Mouse (Mus musculus) cerebral cortex, adult 2 months (tissue): Measurements from ENCODE around the gene Tbl2.

Experiments used
- WGBS: fragments of 180-500 bp; shearing (Covaris S2); methylation state at CpG from one replicate; pipeline ENCODE4 v1.1.7; 2018; 5-methylcytosine and 5-hydroxymethylcytosine counted together

Tbl2 gene

DNA sequence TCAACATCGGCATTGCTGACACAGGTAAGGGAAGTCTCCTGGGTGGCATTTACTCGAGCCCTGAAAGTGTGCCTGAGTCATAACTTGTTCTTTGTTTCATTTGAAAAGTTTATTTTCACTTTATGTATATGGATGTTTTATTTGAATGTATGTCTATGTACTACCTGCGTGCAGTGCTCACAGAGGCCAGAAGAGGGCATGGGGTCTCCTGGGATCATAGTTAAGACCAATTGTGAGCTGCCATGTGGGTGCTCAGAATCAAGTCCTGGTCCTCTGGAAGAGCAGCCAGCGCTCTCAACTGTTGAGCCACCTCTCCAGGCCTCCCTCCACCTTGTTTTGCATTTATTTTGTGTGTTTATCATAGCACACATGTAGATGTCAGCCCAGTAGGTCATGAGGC is 7.0 kb downstream of the Tbl2 start:
- 97% methylated on average over 4 of the region's 4 CpGs for WGBS

DNA sequence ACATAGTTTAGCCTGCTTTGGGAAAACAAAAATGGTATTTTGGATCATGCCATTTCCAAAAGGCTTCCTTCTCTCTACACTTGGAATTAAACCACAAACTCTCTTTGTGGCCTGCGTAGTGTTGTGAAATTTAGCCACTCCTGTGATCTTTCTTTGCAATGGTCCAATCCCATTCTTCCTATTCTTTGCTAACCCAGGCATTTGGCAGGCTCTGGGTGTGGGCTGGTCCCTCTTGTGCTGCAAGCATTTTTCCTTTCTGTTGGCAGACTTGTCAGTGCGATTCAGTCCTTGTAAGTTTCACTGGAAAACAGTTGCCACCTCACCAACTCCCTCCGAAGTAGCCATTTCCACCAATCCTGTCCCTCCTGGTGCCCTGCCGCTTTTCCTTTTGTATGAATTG is 11.8 kb downstream of the Tbl2 start:
- WGBS = 48% methylated on average over 4 of the region's 4 CpGs

DNA sequence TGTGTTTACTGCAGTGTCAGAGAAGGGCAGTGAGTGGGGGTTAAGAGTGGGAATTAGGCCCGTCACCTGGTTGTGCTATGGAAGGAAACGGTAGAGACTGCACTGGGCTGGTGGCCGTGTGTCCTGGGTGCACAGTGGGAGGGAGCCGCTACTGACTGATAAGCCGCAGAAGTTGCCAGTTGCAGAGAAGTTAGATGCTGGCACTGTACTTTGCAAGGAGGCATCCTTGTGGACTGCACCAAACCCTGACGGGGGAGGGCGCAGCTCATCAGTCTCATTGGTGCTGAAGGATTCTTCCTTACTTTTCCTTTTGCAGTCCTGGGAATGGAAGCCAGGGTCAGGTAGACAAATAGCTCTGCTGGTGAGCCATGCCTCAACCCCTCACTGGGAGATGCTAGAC is 12.2 kb downstream of the Tbl2 start:
- WGBS = 66% methylated on average over 7 of the region's 7 CpGs

DNA sequence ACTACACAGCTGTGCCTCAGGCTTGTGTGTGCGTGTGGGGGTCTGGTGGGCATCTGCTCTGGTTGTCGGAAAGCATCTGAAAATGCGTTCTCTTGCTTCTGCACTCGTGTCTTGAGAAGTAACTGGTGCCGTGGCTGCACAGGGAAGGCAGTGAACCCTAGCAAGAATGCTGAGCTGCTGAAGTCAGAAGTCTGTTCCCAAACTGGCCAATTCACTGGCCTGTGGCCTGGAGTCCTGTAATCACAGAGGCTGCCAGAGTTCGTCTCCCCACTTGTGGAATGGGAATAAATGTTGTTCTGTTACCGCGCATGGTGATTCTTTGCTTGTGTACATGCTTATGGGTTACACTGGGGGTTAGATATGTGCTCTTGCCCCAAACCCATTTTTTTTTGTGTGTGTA is 12.9 kb downstream of the Tbl2 start:
- WGBS = 88% methylated on average over 8 of the region's 8 CpGs

DNA sequence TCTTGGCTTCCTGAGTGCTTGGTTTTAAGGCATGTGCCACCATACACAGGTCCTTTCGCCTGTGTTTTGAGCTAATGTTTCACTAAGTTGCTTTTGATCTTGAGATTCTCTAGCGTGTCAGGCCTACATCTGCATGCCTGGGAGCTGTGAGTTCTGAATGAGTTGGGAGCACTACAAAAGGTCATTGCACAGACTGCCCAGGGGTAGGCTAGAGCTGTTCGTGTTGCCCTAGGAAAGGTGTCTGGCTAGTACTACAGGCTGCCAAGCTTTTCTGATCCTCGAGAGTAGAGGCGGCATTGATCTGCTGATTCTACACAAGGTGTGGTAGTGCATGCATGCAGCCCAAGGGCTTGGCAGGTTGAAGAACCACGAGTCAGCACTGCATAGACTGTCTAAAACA is 13.4 kb downstream of the Tbl2 start:
- 92% methylated on average over 6 of the region's 6 CpGs for WGBS

DNA sequence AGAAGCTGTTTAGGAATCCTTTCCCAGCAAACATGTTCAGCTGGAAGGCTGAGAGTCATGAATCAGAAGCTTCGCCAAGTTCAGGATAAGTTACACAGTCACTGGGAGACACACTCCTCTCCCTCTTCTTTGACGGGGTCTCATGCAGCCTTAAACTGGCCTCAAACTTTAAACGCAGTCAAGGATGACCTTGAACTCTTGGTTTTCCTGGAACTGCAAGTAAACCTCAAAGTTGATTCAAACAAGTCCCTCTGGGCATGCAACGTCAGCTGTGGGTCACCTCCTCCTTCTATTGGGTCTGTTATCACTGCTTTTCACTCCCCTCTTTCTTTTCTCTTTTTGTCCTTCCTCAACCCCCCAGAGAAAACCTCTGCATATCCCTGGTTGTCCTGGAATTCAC is 17.5 kb downstream of the Tbl2 start:
- 89% methylated on average over 4 of the region's 4 CpGs for WGBS

DNA sequence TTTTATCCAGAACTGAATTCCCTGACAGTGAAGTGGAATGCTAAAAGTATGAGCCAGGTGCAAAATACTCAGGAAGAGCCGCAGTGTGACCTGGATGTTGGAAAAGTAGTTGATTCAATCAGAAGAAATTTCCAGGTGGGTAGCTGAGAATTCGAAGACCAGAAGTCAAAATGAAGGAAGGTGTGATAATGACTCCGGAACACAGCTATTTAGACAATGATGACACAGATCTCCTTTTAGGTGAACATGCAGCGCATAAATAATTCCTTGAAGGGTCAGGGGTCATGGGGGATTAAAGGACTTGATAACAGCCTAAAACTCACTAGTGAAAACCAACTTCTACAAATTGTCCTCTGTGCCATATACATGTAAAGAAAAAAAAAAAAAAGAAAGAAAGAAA is 18.0 kb downstream of the Tbl2 start:
- 96% methylated on average over 4 of the region's 4 CpGs for WGBS

DNA sequence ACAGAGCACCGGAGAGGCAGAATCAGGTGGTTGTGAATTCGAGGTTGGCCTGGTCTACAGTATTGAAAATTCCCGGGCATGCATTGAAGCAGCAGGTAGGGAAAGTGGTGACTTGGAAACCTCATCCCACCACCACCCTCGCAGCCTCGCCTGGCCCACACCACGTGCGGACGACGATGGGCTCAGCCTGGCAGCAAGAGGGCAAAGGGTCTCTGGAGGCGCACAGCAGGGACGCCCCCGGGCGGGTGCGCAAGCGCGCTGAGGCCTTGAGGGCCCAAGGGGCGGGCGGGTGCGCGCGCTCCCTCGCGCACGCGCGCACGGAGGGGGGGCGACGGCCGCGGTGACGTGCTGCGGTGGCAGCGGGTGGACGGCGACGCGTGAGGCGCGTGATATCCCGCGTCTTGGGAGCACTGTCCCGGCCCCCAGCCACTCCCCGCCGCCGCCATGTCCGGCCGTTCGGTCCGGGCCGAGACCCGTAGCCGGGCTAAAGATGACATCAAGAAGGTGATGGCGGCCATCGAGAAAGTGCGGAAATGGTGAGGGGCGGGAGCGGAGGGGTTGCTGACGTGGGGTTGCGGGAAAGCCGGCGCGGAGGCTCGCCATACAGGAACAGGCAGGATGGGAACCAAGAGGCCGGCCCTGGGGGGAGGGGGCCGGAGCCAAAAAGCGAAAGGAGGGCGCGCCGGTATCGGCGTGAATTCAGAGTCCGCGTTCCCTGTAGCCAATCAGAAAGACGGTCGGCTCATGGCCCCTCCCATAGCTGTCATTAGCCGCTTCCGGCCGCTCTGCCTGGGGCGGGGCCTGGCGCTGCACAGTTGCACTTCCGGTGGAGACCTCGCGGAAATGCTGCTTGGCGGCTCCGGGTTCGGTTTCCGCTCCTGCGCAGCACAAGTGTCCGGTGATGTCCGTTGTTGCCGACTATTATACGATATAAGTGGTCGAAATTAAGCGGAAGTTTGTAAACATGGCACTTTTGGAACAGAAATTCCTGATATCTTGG is 18.9 kb downstream of the Tbl2 start, which contains the start of gene Bcl7b:
Bcl7b (plus strand) TSS at position 221 of the 1,000 bp plus-strand sequence.
- 1% methylated on average over 95 of the region's 95 CpGs for WGBS

DNA sequence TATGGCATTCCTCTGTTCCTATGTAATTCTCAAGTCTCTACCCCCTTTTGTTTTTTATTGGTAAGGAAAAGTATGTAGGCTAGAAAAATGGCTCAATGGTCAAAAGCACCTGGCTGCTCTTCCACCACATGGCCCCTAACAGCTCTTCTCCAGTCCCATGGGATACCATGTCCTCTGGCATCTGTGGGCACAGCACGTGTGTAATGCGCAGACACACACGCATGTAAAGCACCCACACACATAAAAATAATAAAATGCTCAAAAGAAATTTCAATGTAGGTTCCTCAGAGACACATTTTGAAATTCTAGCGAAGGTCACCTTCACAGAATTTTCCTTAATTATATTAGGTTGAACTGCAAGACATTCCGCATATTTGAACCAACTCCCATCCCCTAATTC is 20.0 kb downstream of the Tbl2 start:
- WGBS = 86% methylated on average over 5 of the region's 5 CpGs

DNA sequence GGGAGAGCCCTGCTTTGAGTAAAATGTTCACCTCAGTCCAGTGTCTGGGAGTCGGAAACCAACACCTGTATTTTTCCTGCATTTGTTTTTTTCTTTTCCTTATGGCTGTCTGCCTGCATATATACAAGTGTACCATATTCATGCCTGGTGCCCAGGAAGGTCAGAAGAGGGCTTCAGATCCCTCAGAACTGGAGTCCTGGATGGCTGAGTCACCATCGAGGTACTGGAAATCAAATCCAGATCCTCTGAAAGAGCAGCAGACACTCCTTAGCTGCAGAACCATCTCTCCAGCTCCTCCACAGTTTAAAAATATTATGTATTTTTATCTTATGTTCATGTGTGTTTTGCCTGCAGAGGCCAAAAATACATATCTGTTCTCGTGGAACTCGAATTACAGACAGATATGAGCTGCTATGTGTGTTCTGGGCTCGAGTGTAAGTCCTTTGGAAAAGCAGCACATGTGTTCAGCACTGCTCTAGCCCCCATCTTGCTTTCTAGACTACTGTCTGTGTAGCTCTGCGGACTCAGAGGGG is 22.3 kb downstream of the Tbl2 start:
- 49% methylated on average over 6 of the region's 6 CpGs for WGBS

DNA sequence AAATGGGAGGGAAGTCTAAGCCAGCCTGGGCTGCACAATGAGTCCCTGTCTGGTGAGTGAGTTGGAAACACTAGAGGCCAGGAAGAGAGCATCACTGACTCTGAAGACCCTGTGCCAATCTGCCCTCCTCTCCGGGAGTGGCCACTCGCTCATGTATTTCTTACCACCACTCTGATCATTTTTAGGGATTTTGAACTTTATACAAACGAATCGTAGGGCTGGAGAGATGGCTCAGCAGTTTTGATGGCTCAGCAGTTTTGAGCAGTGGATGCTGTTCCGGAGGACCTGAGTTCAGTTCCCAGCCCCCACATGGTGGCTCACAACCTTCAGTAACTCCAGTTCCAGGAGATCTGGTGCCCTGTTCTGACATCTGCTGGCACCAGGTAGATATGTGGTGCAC is 23.5 kb downstream of the Tbl2 start:
- WGBS = 88% methylated on average over 5 of the region's 5 CpGs

DNA sequence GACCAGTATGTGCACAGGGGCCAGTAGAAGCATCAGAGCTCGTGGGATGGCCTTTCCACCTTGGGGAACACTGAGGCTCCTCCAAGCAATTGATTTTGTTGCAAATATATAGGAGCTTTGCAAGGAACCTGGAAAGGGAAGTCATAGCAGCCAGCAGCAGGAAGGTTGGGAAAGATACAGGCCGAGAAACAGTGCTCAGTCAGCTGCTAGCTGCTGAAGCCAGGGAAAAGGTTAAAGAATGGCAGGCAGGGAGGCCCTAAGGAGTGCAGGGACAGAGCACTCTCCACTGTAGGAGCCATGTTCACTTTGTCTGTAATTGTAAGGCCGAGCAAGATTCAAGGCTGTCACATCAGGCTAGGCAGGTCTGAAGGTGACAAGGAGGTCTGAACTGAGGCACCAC is 29.1 kb downstream of the Tbl2 start:
- WGBS = 72% methylated on average over 3 of the region's 3 CpGs

DNA sequence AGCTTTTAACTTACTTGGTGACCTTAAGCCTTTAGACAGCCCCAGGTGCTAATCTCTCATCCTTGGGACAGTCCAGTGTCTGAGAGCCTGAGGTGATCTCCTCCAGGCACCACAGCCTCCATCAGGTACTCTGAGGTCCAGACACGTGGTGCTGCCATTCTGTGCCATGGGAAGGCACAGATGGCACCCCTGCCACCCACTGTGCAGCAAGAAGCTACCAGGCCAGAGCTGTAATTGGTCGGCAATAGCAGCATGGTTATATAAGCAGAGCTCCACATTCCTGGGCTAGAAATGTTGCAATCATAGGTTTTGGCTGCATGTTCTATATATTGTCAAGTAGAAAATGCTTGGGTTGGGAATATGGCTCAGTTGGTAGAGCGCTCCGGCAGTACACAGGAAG is 29.5 kb downstream of the Tbl2 start:
- WGBS = 42% methylated on average over 4 of the region's 4 CpGs

DNA sequence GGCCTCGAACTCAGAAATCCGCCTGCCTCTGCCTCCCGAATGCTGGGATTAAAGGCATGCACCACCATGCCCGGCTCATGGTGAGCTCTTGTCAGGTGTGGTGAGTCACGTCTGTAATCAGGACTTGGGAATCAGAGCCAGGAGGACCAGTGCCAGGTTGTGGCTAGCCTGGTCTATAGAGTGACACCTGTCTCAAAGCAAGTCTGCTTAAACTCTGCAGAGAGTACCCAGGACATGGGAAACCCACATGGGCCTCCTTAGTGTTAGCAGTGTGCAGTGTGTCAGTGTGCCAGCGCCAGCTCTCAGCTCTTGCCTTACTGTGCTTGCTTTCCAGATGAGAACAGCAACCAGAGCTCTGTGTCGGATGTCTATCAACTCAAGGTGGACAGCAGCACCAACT is 30.2 kb downstream of the Tbl2 start:
- WGBS = 87% methylated on average over 7 of the region's 7 CpGs

DNA sequence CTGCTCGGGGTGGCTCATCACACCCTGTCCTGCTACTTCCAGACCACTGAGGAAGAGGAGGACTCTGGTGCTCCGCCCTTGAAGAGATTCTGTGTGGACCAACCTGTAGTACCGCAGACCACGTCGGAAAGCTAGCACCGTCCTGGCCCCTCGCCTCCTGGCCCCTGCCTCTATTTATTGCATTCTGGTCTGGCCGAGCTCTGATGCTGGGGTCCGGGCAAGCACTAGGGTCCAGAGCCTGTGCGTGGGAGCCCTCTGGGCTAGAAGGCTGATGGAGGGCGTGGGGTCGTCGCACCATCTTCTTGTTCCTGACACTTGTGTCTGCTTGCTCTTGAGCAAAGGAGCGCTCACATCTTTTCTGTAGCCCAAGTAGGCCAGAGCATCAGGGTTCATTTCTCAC is 31.3 kb downstream of the Tbl2 start:
- 96% methylated on average over 14 of the region's 14 CpGs for WGBS

DNA sequence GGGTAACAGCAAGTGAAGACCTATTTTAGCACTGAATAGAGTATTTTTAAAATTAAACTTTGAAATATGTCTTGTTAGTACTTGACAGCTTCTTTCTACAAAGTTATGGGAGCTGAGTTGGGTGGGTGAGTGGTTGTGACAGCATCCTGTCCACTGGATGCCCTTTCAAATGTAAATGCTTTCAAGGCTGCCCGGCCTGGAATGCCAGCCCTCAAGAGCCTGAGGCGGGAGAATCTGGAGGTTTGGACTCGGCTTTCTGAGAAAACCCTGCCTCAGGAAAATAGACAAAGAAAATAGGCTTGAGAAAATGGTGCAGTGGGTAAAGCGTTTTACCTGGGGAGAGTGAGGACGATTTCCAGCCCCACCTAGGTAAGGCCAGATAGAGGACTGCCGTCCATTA is 32.3 kb downstream of the Tbl2 start:
- WGBS = 66% methylated on average over 6 of the region's 6 CpGs

DNA sequence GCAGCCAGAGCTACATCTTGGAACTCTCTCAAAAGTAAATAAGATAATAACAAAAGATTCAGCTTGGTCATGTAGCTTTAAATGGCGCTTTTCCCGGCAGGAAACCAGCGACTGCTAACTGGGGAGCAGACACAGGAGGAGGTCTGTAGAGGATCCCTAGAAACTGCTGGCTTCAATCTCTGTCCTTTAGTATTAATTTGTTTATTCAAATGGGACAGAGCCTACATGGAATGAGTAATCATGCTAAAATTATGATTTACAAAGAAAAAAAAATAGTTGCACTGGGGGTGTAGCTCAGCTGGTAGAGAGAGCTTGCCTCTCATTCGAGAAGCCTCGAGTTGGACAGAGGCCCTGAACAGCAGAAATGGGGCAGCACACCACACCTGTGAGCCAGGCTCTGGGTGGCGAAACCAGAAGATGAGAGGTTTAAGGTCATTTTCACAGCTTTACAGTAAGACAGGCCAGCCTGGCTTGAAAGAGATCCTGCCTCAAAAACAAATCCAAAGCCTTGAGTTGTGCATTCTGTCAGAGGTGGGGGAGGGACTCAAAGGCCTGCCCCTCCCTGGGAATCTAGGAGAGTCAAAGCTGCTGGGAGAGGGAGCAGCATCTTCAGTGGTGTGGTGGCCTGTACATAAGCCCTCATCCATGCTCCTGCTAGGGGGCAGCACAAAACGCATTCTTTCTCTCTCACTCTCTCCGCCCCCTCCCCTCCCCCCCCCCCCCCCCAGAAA is 33.8 kb downstream of the Tbl2 start:
- 18% methylated on average over 8 of the region's 8 CpGs for WGBS

DNA sequence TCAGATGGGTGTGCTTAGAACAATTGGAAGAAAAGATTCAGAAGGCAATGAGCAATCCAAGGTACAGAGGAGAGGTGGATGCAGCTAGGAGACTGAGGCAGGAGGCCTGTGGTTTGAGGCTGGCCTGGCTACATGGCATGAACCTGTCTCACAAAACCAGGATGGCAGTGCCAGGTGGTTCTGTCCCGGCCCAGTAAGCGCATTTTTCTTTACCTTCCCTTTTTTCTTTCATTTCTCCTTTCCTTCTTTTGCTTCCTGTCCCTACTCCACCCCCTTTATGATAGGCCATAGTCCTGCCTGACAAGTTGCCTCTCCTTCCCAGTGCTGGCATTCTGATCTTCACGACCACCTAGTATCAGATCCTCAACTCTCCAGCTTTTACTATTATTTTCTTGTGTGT is 35.6 kb downstream of the Tbl2 start:
- 95% methylated on average over 3 of the region's 3 CpGs for WGBS

DNA sequence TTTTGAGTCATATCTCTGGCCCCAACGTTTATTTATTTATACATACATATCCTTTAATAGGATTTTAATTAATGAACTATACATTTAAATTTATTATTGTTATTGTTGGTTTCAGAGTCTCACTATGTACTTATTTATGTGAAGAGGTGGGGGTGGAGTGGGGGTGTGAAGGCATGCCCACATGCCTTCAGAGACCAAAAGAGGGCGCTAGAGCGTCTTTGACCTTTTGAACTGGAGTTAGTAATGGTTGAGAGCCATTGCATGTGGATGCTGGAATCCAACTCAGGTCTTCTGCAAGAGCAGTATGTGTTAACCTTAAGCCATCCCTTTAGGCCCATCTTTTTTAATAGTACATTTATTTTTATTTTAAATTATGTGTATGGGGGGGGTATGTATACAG is 36.1 kb downstream of the Tbl2 start:
- WGBS = 32% methylated on average over 3 of the region's 3 CpGs

DNA sequence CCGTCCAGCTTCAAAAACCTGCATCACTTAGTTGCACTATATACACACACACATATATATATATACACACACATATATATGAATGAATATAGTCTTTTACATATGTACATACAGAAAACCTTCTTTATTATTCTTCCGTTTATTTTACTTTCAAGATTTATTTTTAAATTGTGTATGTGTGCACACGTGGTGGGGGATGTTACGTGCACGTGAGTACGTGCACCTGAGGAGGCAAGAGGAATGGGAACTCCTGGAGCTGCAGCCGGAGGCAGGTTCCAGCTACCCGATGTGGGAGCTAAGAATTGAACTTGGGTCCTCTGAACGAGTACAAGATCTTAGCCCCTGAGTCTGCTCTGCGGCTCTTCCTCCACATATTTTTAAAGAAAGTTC is 36.8 kb downstream of the Tbl2 start:
- 12% methylated on average over 10 of the region's 10 CpGs for WGBS

DNA sequence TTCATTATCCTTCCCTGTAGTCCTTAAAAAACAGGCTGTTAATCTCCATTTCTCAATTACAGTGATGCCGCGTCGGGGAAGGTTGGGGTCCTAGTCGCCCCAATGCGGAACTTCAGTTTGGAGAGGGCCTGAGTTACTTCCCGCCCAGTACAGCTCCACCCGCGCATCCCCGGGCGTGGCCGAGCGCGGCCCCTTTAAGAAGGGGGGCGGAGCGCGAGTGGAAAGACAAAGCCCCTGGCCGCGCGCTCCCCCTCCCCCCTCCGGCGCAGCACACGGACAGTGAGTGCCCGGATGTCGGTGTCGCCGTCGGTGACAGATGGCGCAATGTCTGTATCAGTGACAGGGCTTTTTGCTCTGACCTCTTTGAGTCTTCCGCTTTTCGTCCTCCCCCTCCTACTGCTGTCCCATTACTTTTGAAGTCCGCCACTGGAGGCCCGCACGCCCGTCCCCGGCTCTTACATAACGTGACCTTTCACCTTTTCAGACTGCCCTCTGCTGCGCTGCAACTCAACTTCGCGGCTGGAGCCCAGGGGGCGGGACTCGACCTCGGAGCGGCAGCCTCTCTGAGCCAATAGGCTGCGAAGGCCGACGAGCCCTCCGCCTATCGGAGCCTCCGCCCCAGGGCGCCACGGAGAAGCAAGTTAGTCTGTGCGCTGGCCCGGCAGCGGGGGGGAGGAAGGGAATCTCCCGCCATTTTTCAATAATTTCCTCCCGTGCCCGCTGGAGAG is 37.3 kb downstream of the Tbl2 start, which contains the start of gene Baz1b:
Baz1b (plus strand) TSS at position 644 of the 728 bp plus-strand sequence.
- WGBS = under 1% methylated on average over 57 of the region's 57 CpGs
